Mouse (Mus musculus) thymus, adult 2 months (tissue): ENCODE results near the gene Olfr485.
"Not testable (repeated sequence)": the region's sequence is repeated elsewhere in the genome, so short reads cannot be mapped to it uniquely, and the experiment has no call there.

Experiments
- CTCF ChIP-seq: fragments of 200-500 bp; IDR thresholded peaks from 2 replicates; pipeline ENCODE4 v1.5.1; 2012; ENCODE audit warnings: mild to moderate bottlenecking, control low read depth, low read length, moderate library complexity, borderline replicate concordance; ENCODE audit not compliant: control insufficient read depth, poor library complexity, insufficient read depth; ENCODE audit errors: extremely low read depth
- POLR2A ChIP-seq: fragments of 200-500 bp; IDR thresholded peaks from 2 replicates; pipeline ENCODE4 v1.6.1; 2012; ENCODE audit warnings: mild to moderate bottlenecking, low read length, control low read depth, moderate library complexity; ENCODE audit not compliant: control insufficient read depth, poor library complexity, insufficient read depth; ENCODE audit errors: extremely low read depth

GRCm38 (mm10) chr7:108172642-108173041 lies 13.0 kb upstream of the Olfr485 start, which contains the start of gene Olfr486:
- not testable (repeated sequence) for TF ChIP-seq CTCF, POLR2A
